Mouse (Mus musculus) left cerebral cortex, adult 9 months (tissue): ENCODE measurements at regions not wholly inside any gene's neighbourhood (a gene's known extent, or its start where the extent isn't known, plus 50 kb on each side); places are given as distances from the start of the nearest gene placed in this dataset.
A peak's percentile ranks its signal among the peaks of the same experiment; 100 is the strongest.

ENCODE experiments used
- DNase-seq, 2 experiments: peaks; one replicate each; pipeline ENCODE4 v3.0.0; 2022; ENCODE audit warnings: low spot score in 2 of 2

DNA sequence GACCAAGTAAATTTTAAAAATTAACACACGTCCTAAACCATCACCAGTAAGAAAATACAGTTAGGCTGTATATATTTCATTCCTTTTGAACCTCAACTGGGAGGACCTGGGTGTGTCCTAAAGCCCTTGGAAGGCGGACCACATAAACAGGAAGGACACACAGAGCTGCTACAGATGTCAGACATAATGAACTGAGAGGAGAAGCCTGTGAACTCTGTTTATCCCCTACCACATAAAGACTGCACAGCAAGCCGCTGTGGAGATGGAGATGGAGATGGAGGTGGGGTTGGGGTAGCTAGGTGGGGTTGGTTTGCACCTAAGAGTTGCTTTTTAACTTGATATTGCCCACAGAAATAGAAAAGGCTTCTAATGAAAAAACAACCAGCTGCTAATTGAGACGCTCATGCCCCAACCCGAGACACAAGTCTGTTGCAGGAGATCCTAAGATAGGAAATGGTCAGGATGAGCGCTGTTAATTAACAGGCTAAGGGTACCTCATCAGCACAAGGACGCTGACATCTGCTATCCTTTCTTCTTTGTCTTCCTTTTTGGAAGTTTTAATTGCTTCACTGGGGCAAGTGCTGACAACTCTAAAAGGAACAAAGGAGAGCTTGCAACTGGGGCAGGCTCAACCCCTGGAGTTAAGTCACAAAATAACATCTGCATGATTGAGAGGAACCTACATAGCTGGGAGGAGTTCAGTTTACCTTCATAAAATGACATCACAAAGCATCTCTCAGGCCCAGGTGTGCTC, 119.3 kb upstream of the Lyplal1 start:
- DNase-seq, result no peak

DNA sequence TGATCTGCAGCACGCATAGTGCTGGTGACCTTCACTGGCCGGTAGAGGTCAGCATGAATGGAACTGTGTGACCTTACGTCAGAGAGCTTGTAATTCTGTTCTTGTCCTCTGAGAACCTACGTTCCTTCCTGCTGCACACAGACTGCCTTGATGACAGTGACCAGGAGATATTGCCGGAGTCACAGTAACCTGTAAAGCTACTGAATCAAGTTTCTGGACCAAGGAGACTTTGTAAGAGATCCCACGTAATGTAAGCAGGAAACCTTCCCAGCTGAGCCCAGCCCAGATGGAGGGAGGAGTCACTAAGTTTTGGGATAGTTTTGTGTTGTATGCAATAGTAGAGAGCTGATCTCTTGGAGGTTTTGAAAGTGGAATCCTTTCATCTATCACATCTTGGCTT, 117.4 kb upstream of the Lyplal1 start:
- DNase-seq, result no peak

DNA sequence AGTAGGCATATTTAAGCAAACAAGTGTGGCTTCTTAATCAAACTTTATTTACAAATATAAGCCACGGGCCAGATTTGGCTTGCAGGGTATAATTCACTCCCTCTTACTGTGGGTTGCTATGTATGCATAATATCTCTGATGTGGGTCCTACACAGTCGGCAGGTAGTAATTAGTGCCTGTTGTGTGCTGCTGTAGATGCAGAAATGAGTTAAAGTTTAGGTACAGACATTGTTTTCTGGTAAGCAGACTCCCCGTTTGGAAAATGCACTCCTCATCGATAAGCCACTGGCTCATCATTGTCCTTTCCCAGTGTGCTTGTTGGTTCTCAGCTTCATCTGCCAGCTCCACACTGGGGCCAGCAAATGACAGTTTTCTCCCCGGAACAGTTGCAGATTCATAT, 113.4 kb upstream of the Lyplal1 start:
- DNase-seq, result no peak

DNA sequence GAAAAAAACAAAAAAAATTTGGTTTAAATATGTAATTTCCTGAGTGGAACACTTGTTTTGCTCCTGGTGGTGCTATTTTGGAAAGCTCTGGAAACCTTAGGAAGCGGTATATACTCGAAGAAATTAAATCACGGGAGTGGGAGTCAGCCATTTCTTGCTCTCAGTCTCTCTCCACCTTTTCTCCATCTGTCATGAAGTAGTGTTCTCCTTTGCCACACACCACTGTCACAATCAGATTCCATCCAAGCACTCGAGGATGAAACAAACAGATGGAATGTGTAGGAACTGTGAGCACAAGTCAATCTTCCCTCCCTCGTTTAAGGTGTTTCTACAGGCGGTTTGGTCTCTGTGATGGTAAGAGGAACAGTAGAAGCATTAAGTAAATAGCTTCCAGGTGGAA, 112.7 kb upstream of the Lyplal1 start:
- peak in 1 of 2 experiments; percentile 25 for DNase-seq

DNA sequence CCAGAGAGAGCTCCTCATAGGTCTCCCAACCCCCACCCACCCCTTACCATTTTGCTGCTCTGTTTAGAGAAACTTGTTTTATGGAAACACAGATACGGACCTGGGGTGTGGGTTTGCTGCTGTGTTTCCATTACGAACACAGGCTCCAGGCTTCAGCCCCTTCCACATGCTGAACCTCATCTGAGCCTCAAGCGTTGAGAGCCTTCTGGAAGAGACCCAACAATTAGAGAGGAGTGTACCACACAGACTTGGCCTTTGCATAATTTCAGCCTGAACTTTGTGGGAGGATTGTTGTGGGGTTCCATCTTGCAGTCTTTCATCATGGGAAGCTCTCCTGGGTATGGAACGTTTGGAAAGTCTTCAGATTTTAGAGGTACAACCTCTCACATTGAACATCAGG, 111.3 kb upstream of the Lyplal1 start:
- DNase-seq, result no peak

DNA sequence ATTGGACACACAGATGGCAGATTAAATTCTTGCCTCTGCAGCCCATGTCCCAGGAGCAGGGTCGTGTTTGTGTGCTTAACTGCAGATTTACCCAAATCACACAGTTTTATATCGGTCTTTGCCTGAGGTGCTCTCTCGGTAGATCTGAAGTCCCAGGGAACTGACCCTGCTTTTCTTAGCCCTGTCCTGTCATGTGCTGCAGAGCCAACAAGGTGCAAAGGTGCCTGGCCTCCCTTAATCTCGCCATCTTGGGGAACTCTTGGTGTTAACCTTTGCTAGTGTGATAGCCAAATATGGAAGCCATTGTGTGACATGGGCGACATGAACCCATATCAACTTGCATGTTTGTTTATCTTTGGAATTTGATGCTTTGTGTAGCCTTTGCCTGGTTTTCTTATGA, 107.1 kb upstream of the Lyplal1 start:
- no peak for DNase-seq

DNA sequence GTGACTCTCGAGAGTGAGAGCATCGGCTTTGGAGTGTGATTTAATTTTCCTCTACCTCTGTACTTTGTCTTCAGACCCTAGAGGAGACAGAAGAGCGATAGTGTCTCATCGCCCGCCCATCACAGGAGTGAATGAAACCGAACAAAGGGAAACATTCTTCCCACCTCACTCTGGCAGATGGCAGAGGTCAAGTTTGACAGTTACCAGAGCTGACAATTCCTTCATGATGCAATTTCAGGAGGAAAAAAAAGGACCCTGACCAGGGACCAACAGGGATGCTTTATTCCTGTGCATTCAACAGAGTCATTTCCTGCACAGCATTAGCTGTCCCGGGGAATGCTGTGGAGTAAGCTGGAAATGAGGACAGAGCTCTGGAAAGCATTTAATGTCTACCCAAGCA, 106.3 kb upstream of the Lyplal1 start:
- no peak for DNase-seq

DNA sequence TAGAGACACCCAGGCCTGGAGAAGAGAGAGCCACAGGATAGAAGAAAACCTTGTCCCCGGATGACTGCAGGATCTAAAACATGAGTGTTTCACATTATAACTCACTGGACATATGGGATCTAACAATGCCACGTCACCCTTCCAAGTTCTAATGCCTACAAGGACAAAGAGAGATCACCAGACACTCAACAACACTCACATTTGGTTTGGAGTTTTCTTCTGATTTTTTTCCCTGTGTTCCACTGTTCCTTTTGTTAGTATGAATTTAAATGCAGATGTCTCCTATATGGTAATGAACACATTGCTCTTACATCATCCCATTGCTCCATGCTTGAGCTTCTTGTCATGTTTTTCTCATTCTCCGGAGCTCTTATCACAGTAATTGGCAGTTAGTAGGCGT, 101.9 kb upstream of the Lyplal1 start:
- DNase-seq, result no peak

DNA sequence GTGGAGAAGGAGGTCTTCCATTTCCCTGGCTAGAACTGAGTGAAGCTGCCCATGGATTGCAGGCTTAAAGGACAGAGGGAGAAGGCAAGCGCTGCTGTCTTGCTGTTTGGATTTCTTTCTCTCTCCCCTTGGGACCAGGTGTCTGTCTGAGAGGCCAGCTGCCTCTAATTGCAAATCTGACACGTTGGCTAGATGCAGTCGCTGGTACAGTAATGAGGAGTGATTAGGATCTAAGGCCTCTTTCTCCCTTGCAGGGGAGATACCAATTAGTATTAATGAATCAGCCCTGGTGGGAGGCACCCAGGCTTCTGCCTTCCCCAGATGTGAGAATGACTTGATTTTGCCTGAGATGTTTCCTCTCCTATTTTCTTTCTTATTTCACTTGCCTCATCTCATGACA, 100.1 kb upstream of the Lyplal1 start:
- DNase-seq, result no peak

DNA sequence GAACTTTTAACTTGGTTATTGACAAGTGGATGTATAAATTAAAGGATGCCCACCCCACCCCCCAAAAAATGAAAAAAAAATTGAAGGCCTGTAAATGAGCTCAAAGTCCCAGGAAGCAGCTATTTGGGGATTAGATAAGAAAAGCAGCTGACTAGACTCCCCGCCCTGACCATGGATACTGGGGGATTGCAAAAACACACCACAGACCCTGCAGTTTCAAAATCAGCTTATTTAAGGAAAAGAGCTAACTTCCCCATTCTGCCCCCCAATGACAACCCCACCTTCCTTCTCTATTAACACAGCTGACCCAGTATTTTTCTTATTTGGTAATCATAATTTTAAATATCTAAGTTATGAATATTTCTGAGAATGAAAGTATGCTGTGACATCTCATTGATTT, 87.0 kb upstream of the Lyplal1 start:
- DNase-seq, result no peak

DNA sequence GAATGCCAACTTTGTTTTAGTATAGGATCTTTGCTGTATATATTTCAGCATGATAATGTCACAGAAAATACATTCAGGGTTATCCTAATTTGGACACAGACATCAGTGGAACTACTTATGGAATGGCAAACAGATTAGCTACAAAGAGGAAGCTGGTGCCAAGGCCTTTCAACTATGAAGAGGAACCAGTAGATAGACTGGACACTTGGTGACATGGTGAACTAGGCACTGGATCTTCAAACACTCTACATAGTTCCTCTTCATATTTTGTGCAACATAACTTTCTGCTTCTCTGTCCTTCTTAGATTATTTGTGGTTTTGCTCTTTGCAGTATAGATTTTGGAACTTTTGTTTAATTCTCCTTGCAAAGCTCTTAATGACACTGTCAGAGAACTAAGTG, 85.4 kb upstream of the Lyplal1 start:
- no peak for DNase-seq

DNA sequence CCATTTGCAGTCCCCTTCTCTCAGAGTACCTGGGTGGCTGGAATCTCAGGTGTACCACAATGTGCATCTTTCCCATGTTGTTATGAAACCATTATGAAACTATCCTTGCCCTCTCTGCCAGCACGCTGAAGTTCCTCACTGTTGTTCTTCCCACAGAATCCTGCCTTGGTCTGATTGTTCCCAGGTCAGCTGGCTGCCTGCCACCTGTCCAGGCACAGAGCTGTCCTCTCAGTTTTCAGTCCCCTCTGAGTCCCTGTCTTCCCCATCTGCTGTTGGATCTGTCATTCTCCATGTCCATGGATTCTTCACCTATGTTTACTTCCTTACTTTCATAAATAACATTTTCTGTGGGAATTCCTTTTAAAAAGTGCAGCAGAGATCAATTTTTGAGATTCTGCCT, 81.3 kb upstream of the Lyplal1 start:
- no peak for DNase-seq

DNA sequence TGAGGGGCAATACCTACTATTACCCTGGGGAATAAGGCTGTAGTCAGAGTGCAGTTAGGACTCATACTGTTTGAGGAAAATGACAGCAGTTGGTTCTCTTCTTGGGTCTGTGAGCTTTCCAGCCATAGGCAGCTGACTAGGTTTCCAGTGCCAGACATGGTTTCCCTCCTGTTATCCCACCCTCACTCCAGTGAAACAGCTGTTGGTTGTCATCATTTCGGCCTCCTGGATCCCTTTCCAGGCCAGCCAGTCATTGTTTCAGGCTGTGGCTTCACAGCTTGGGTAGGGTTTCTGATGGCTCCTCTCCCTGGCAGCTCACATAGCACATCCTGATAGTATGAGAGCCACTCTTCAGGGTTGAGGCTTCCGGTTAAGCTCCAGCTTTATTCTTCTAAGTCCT, 79.9 kb upstream of the Lyplal1 start:
- no peak for DNase-seq

DNA sequence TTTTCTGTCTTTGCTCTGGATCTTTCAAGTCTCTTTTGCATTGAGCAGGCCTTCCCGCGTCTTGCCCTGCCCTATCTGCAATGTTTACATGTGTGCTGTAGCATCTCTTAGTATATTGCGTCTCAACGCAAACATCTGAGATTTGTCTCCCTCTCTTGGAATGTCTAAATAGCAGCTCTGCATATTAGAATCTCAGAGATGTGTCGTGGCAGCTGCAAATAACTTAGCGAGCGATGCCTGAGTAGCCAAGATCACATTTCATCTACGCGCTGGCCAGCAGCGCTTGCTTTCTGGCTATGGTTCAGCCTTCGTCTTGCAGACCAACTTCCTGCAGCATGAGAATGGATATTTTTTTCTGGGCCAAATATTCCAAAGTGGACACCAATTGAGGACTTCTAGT, 72.3 kb upstream of the Lyplal1 start:
- DNase-seq, result no peak

DNA sequence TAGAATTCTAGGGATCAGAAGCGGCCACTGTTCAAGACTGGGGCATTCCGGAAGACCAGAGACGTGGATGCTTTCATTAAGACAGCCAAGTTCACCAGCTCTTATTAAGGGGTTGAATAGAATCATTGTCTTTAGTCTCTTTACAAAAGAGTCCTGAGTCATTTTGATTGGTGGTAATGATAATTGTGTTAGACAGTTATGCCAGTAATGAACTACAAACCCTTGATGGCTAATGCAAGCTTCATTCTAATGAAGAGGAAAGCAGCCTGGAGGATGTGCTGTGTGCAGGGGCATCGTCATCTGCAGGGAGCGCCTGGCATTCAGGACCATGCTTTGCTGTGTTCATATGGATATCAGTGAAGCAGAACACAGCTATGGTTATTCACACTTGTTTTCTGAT, 70.3 kb upstream of the Lyplal1 start:
- DNase-seq, result no peak

DNA sequence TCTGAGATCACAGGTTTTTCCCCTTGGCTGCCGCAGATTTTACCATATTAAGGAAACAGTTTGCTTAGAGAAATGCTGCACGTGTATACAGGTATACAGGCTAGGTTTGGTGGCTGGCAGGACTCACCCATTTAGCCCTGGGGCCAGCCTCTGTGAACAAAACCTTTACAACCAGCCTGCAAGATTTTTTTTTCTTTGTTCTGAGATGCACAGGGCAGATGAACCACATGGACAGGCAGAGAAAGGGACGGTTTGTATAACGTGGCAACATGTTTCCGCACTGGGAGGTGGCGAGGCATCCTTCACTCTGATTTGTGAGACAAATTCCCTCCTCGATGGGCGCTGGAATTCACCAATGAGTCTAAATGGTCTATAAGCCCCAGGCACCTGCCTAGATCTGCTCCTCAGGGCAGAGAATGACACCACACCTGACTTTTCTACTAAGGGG, 66.1 kb upstream of the Lyplal1 start:
- DNase-seq, result no peak

DNA sequence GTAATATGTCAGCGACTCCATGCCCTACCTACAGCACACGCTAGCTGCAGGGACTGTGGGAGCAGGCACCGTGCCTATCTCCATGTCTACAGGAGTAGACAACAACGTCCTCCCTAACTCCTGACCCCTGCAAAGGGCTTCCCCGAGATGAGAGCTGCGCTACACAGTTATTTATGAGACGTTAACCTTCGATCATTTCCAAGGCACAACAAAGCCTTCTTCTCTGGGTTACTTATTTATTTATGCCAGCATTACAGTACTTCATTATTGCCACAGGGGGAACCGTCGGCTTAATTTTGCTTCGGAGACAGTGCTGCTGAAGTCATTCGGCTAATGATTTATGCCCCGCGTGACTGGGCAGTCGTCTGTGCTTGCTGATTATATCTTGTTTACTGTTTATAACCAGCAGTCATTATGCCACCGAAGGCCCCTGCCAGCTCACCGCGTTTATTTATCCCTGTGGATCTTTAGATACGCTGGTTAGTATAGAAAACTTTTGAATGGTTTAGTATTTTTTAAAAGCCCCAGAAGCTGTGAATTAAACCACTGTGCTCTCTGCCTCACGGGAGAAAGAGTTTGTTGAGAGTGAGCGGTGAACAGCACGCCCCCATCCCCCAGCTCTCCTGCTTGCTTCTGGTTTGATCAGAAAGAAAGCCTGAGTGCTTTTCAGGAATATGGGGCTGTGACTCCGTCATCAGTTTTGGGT, 65.5 kb upstream of the Lyplal1 start:
- DNase-seq, result peak; percentile 2 to 31

DNA sequence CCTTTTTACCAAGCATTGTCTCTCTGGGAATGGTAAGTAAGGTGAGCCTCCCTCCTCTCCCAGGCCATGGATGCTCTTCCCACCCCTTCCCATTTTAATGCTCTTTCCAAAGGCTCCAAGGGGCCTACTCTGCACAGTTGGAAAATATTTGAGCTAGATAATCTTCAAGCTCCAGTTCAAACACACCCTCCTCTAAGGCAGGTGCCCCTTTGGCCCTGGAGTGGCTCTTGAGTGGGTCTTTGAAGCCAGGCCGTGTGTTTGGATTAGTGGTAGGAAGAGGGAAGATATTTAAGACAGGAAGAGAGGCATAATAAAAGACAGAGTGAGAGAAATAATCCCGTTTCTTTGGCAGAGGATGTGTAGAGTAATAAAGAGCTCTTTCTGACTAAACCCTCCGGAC, 59.9 kb upstream of the Lyplal1 start:
- no peak for DNase-seq

DNA sequence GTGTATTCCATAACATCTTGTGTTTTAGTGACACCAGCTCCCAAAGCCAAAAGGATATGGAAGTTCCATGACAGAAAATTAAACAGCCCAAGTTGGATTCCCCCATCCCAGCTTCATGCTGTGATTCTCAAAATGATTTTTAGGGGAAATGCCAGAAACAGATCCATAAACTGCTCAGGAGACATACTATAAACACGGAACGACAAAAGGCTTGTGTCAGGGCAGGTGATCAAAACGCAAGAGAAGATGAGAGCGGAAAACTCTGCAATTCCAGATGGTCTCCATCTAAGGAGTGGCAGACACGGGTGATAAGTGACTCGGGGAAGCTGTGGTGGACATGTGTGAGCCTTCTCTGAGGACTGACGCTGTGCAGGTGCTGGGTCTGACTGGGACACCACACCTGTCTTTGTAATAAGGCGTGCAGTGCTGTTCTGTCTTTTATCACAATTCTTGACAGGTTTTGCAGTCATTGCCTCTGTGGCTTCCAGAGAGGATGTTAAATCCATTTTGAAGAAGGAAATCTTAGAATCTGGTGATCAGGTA, 56.4 kb upstream of the Lyplal1 start:
- no peak for DNase-seq

DNA sequence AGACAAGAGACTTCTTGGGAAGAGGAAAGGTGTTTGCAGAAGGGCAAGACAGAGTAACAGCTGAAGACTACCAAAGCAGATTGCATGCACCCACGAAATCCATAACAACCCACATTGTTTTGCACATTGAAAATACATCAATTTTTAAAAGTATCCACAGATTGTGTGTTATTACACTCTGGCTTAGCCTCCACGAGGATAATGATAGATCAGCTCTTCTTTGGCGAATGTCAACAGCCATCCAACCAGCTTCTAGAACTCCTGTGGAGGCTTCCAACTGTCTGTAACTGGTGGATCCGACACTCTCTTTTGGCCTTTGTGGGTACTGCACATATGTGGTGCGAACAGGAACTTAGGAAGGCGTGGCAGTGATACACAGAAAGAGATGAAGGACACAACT, 54.6 kb upstream of the Lyplal1 start:
- no peak for DNase-seq
